Mouse (Mus musculus) brain, embryonic 14.5 days (tissue): ENCODE data around the gene Prrt2.

ENCODE experiments used
- CTCF ChIP-seq: fragments of 200-500 bp; IDR thresholded peaks from 2 replicates; pipeline ENCODE4 v1.5.1; 2012; ENCODE audit warnings: inconsistent platforms, mild to moderate bottlenecking, moderate library complexity, borderline replicate concordance; ENCODE audit not compliant: insufficient read depth, insufficient read length; ENCODE audit errors: extremely low read depth
- POLR2A ChIP-seq: fragments of 200-500 bp; IDR thresholded peaks from 2 replicates; pipeline ENCODE4 v1.6.1; 2012; ENCODE audit warnings: mild to moderate bottlenecking, inconsistent platforms, borderline replicate concordance; ENCODE audit not compliant: poor library complexity, insufficient read depth, insufficient read length, severe bottlenecking; ENCODE audit errors: extremely low read depth

DNA sequence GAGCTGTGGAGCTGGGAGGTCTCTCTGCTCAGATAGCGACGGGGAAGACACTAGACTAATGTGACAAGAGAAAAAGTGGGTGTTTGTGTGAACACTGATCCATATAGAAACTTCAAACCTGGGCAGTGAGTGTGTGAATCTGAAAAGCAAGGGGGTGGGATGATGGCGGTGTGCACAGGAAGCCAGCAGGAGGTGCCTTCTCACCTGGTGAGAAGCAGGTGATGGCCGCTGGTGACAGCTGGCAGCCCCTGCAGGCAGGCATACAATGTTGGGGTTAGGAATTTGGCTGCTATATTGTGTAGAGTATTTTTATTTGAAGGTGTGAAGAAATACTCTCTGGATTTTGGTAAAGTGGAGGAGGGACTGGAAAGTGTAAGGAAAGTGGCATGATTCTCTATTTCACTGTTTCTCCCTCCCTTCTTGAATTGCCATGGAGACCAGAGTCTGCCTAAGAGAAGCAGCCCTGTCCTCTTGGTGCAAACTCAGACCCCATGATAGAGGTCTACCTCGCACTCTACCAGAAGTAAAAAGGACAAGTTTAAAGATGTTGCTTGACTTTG is 34.1 kb upstream of the Prrt2 start:
- no peak for TF ChIP-seq POLR2A
- no peak for TF ChIP-seq CTCF
